ENCODE assay signal across 31 mouse cellular contexts in genomic region chr16:21351289-21351688, GRCm38 (mm10).
"Had no signal": no experiment of that assay in that cellular context is flagged by ENCODE, and none has a peak within 500 bp of the region (broad histone marks: within the 10 kb centered on the region; RNA-seq: fewer than 3 reads in every experiment).

No protein-coding gene starts in this region.

- ATAC-seq: liver, embryonic 12.5 days; liver, postnatal 0 days; lung, postnatal 0 days; midbrain, embryonic 13.5 days; midbrain, embryonic 15.5 days; midbrain, embryonic 16.5 days had no signal

- H3K4me1 ChIP-seq: midbrain, embryonic 13.5 days; midbrain, embryonic 15.5 days had no signal

- H3K27me3 ChIP-seq: limb, embryonic 12.5 days; limb, embryonic 13.5 days; limb, embryonic 15.5 days; lung, embryonic 15.5 days; midbrain, embryonic 12.5 days; midbrain, embryonic 13.5 days; midbrain, embryonic 15.5 days; neural tube, embryonic 12.5 days had no signal

- H3K4me2 ChIP-seq: limb, embryonic 12.5 days; limb, embryonic 13.5 days; limb, embryonic 15.5 days; liver, embryonic 11.5 days; liver, embryonic 12.5 days; liver, embryonic 13.5 days; liver, embryonic 15.5 days; lung, embryonic 14.5 days; lung, embryonic 15.5 days; midbrain, embryonic 12.5 days; midbrain, embryonic 13.5 days; midbrain, embryonic 15.5 days; neural tube, embryonic 12.5 days had no signal

- H3K36me3 ChIP-seq: limb, embryonic 10.5 days; limb, embryonic 12.5 days; limb, embryonic 13.5 days; limb, embryonic 15.5 days; liver, embryonic 12.5 days; liver, embryonic 13.5 days; liver, embryonic 15.5 days; lung, embryonic 15.5 days; midbrain, embryonic 10.5 days; midbrain, embryonic 12.5 days; midbrain, embryonic 13.5 days; midbrain, embryonic 15.5 days; neural tube, embryonic 12.5 days had no signal

- H3K9me3 ChIP-seq: limb, embryonic 10.5 days; limb, embryonic 12.5 days; limb, embryonic 13.5 days; limb, embryonic 15.5 days; liver, embryonic 12.5 days; liver, embryonic 13.5 days; liver, embryonic 15.5 days; lung, embryonic 15.5 days; midbrain, embryonic 10.5 days; midbrain, embryonic 12.5 days; midbrain, embryonic 13.5 days; midbrain, embryonic 15.5 days; neural tube, embryonic 12.5 days had no signal

- H3K4me3 ChIP-seq: limb, embryonic 10.5 days; limb, embryonic 12.5 days; limb, embryonic 13.5 days; limb, embryonic 15.5 days; liver, embryonic 12.5 days; liver, embryonic 13.5 days; liver, embryonic 15.5 days; lung, embryonic 15.5 days; megakaryocyte, embryonic 14.5 days; midbrain, embryonic 10.5 days; midbrain, embryonic 12.5 days; midbrain, embryonic 13.5 days; midbrain, embryonic 15.5 days; myocyte; neural tube, embryonic 12.5 days had no signal

- H3K27ac ChIP-seq: limb, embryonic 10.5 days; limb, embryonic 12.5 days; limb, embryonic 13.5 days; limb, embryonic 15.5 days; liver, embryonic 12.5 days; liver, embryonic 13.5 days; liver, embryonic 14.5 days; liver, embryonic 15.5 days; lung, embryonic 15.5 days; macrophage; midbrain, embryonic 10.5 days; midbrain, embryonic 12.5 days; midbrain, embryonic 13.5 days; midbrain, embryonic 15.5 days; neural tube, embryonic 12.5 days had no signal

- DNase-seq: left cerebral cortex, postnatal 4 days; liver; liver, embryonic 13.5 days; liver, postnatal 0 days; lung, adult 18-20 months; lung, adult 2 months; lung, embryonic 14.5 days; lung, postnatal 10 days; lung, postnatal 14 days; lung, postnatal 36 days; lung, postnatal 4 days; midbrain, embryonic 14.5 days had no signal

- H3K9ac ChIP-seq: limb, embryonic 12.5 days; limb, embryonic 13.5 days; limb, embryonic 15.5 days; liver, embryonic 12.5 days; liver, embryonic 13.5 days; liver, embryonic 14.5 days; liver, embryonic 15.5 days; liver, postnatal 0 days; lung, embryonic 14.5 days; lung, embryonic 15.5 days; midbrain, embryonic 12.5 days; midbrain, embryonic 13.5 days; midbrain, embryonic 15.5 days; neural tube, embryonic 12.5 days had no signal
